Mouse (Mus musculus): ENCODE data around the gene Gm44965. TPM values are rescaled to one million over a fixed set of nuclear protein-coding genes. Genes with fewer than 3 reads are reported as not detected.
A peak's percentile ranks its signal among the peaks of the same experiment; 100 is the strongest.

Gm44965 gene
- polyA plus RNA-seq, 1 experiment from 2014 or later = not detected

- Histone ChIP-seq H3K4me2 (no peak overlapping the region), H3K27me3 (ENCODE audit: control insufficient read depth, insufficient read depth, low read length) (no peaks in the 10 kb centered on the region), H3K27ac (ENCODE audit: low read depth, low read length) (no peak overlapping the region), H3K9me3 (ENCODE audit: control insufficient read depth, low read length) (no peaks in the 10 kb centered on the region), H3K36me3 (ENCODE audit: control insufficient read depth, insufficient read depth, low read length) (no peaks in the 10 kb centered on the region), H3K9ac (ENCODE audit: low read length) (no peak overlapping the region), H3K4me1 (ENCODE audit: control insufficient read depth, insufficient read depth, low read length) (peaks cover 4% of the 10 kb centered on the region; the same call in 1 of the 2 replicates), H3K4me3 (ENCODE audit: low read depth, low read length) (no peak overlapping the region)
- WGBS = 78% methylated on average over 6 of the region's 6 CpGs
- no peak for DNase-seq (ENCODE audit: low spot score, missing footprints)
- no peak for ATAC-seq (ENCODE audit: low FRiP score)
Measured at GRCm38 (mm10) chr6:48641391-48641790, 47.6 kb downstream of the Gm44965 start.

- Histone ChIP-seq H3K4me2 (no peak overlapping the region), H3K36me3 (ENCODE audit: control insufficient read depth, insufficient read depth, low read length) (no peaks in the 10 kb centered on the region), H3K27ac (ENCODE audit: low read depth, low read length) (no peak overlapping the region), H3K9me3 (ENCODE audit: control insufficient read depth, low read length) (no peaks in the 10 kb centered on the region), H3K4me3 (ENCODE audit: low read depth, low read length) (no peak overlapping the region), H3K9ac (ENCODE audit: low read length) (no peak overlapping the region), H3K4me1 (ENCODE audit: control insufficient read depth, insufficient read depth, low read length) (no peaks in the 10 kb centered on the region), H3K27me3 (ENCODE audit: control insufficient read depth, insufficient read depth, low read length) (no peaks in the 10 kb centered on the region)
- DNase-seq (ENCODE audit: low spot score, missing footprints) = peak; percentile 97
- WGBS = 22% methylated on average over 4 of the region's 4 CpGs
- peak; percentile 33; the same call in 1 of the 2 replicates for ATAC-seq (ENCODE audit: low FRiP score)
Measured at GRCm38 (mm10) chr6:48642764-48643292, 49.1 kb downstream of the Gm44965 start.

- 14% methylated on average over 12 of the region's 12 CpGs for WGBS
- no peak overlapping the region for H3K4me2 ChIP-seq
- H3K27ac ChIP-seq (ENCODE audit: low read depth, low read length) = no peak overlapping the region
- no peaks in the 10 kb centered on the region for H3K36me3 ChIP-seq (ENCODE audit: control insufficient read depth, insufficient read depth, low read length)
- H3K9ac ChIP-seq (ENCODE audit: low read length) = no peak overlapping the region
- H3K9me3 ChIP-seq (ENCODE audit: control insufficient read depth, low read length) = no peaks in the 10 kb centered on the region
- H3K27me3 ChIP-seq (ENCODE audit: control insufficient read depth, insufficient read depth, low read length) = no peaks in the 10 kb centered on the region
- DNase-seq (ENCODE audit: low spot score, missing footprints) = peak; percentile 93
- H3K4me3 ChIP-seq (ENCODE audit: low read depth, low read length) = no peak overlapping the region
- no peaks in the 10 kb centered on the region for H3K4me1 ChIP-seq (ENCODE audit: control insufficient read depth, insufficient read depth, low read length)
- ATAC-seq (ENCODE audit: low FRiP score) = peak; percentile 50; the same call in 1 of the 2 replicates
Measured at GRCm38 (mm10) chr6:48645660-48646308, 52.0 kb downstream of the Gm44965 start.

GRCm38 (mm10) chr6:48646309-48646690 is 52.6 kb downstream of the Gm44965 start:
- WGBS = 80% methylated on average over 4 of the region's 4 CpGs
- H3K9ac ChIP-seq (ENCODE audit: low read length) = no peak overlapping the region
- no peaks in the 10 kb centered on the region for H3K36me3 ChIP-seq (ENCODE audit: control insufficient read depth, insufficient read depth, low read length)
- ATAC-seq (ENCODE audit: low FRiP score) = no peak
- H3K27me3 ChIP-seq (ENCODE audit: control insufficient read depth, insufficient read depth, low read length) = no peaks in the 10 kb centered on the region
- no peaks in the 10 kb centered on the region for H3K9me3 ChIP-seq (ENCODE audit: control insufficient read depth, low read length)
- no peak for DNase-seq (ENCODE audit: low spot score, missing footprints)
- no peak overlapping the region for H3K4me2 ChIP-seq
- no peak overlapping the region for H3K27ac ChIP-seq (ENCODE audit: low read depth, low read length)
- H3K4me3 ChIP-seq (ENCODE audit: low read depth, low read length) = no peak overlapping the region
- H3K4me1 ChIP-seq (ENCODE audit: control insufficient read depth, insufficient read depth, low read length) = no peaks in the 10 kb centered on the region

- no peak for ATAC-seq (ENCODE audit: low FRiP score)
- no peak for DNase-seq (ENCODE audit: low spot score, missing footprints)
Measured at GRCm38 (mm10) chr6:48646995-48647394, 53.3 kb downstream of the Gm44965 start, which contains the start of gene Gimap8. TSS of gene Gimap8 (plus strand) at chr6:48647234.

GRCm38 (mm10) chr6:48647611-48648010 is 53.9 kb downstream of the Gm44965 start:
- Histone ChIP-seq H3K36me3 (ENCODE audit: control insufficient read depth, insufficient read depth, low read length) (no peaks in the 10 kb centered on the region), H3K4me2 (no peak overlapping the region), H3K9me3 (ENCODE audit: control insufficient read depth, low read length) (no peaks in the 10 kb centered on the region), H3K27ac (ENCODE audit: low read depth, low read length) (no peak overlapping the region), H3K9ac (ENCODE audit: low read length) (no peak overlapping the region), H3K4me1 (ENCODE audit: control insufficient read depth, insufficient read depth, low read length) (no peaks in the 10 kb centered on the region), H3K27me3 (ENCODE audit: control insufficient read depth, insufficient read depth, low read length) (no peaks in the 10 kb centered on the region), H3K4me3 (ENCODE audit: low read depth, low read length) (no peak overlapping the region)
- DNase-seq (ENCODE audit: low spot score, missing footprints) (no peak), ATAC-seq (ENCODE audit: low FRiP score) (no peak)
- 94% methylated on average over 2 of the region's 2 CpGs for WGBS

More at GRCm38 (mm10) chr6:48646995-48647394, 53.3 kb downstream of the Gm44965 start, which contains the start of gene Gimap8:
- no peaks in the 10 kb centered on the region for H3K9me3 ChIP-seq (ENCODE audit: control insufficient read depth, low read length)
- H3K4me3 ChIP-seq (ENCODE audit: low read depth, low read length) = no peak within 1 kb of the TSS
- no peaks in the 10 kb centered on the region for H3K27me3 ChIP-seq (ENCODE audit: control insufficient read depth, insufficient read depth, low read length)
- H3K36me3 ChIP-seq (ENCODE audit: control insufficient read depth, insufficient read depth, low read length) = no peaks in the 10 kb centered on the region
- WGBS = 49% methylated on average over 3 of the region's 3 CpGs
- H3K27ac ChIP-seq (ENCODE audit: low read depth, low read length) = no peak within 1 kb of the TSS
- H3K4me2 ChIP-seq = no peak within 1 kb of the TSS
- H3K4me1 ChIP-seq (ENCODE audit: control insufficient read depth, insufficient read depth, low read length) = no peaks in the 10 kb centered on the region
- H3K9ac ChIP-seq (ENCODE audit: low read length) = no peak within 1 kb of the TSS

GRCm38 (mm10) chr6:48648779-48649178 is 55.0 kb downstream of the Gm44965 start:
- ATAC-seq (ENCODE audit: low FRiP score) (no peak), DNase-seq (ENCODE audit: low spot score, missing footprints) (no peak)
- no peaks in the 10 kb centered on the region for H3K27me3 ChIP-seq (ENCODE audit: control insufficient read depth, insufficient read depth, low read length)
- no peak overlapping the region for H3K27ac ChIP-seq (ENCODE audit: low read depth, low read length)
- H3K36me3 ChIP-seq (ENCODE audit: control insufficient read depth, insufficient read depth, low read length) = no peaks in the 10 kb centered on the region
- 82% methylated on average over 4 of the region's 4 CpGs for WGBS
- no peak overlapping the region for H3K9ac ChIP-seq (ENCODE audit: low read length)
- no peaks in the 10 kb centered on the region for H3K9me3 ChIP-seq (ENCODE audit: control insufficient read depth, low read length)
- H3K4me2 ChIP-seq = no peak overlapping the region
- H3K4me3 ChIP-seq (ENCODE audit: low read depth, low read length) = no peak overlapping the region
- H3K4me1 ChIP-seq (ENCODE audit: control insufficient read depth, insufficient read depth, low read length) = no peaks in the 10 kb centered on the region

- 86% methylated on average over 9 of the region's 9 CpGs for WGBS
- no peak for DNase-seq (ENCODE audit: low spot score, missing footprints)
- Histone ChIP-seq H3K27ac (ENCODE audit: low read depth, low read length) (no peak overlapping the region), H3K36me3 (ENCODE audit: control insufficient read depth, insufficient read depth, low read length) (no peaks in the 10 kb centered on the region), H3K27me3 (ENCODE audit: control insufficient read depth, insufficient read depth, low read length) (no peaks in the 10 kb centered on the region), H3K9me3 (ENCODE audit: control insufficient read depth, low read length) (no peaks in the 10 kb centered on the region), H3K4me3 (ENCODE audit: low read depth, low read length) (no peak overlapping the region), H3K4me2 (no peak overlapping the region), H3K9ac (ENCODE audit: low read length) (no peak overlapping the region), H3K4me1 (ENCODE audit: control insufficient read depth, insufficient read depth, low read length) (no peaks in the 10 kb centered on the region)
- ATAC-seq (ENCODE audit: low FRiP score) = no peak
Measured at GRCm38 (mm10) chr6:48650041-48650440, 56.3 kb downstream of the Gm44965 start.

- no peaks in the 10 kb centered on the region for H3K36me3 ChIP-seq (ENCODE audit: control insufficient read depth, insufficient read depth, low read length)
- no peak overlapping the region for H3K27ac ChIP-seq (ENCODE audit: low read depth, low read length)
- no peak overlapping the region for H3K4me3 ChIP-seq (ENCODE audit: low read depth, low read length)
- ATAC-seq (ENCODE audit: low FRiP score) (no peak), DNase-seq (ENCODE audit: low spot score, missing footprints) (no peak)
- WGBS = 85% methylated on average over 5 of the region's 5 CpGs
- no peak overlapping the region for H3K4me2 ChIP-seq
- no peaks in the 10 kb centered on the region for H3K4me1 ChIP-seq (ENCODE audit: control insufficient read depth, insufficient read depth, low read length)
- H3K9ac ChIP-seq (ENCODE audit: low read length) = no peak overlapping the region
- no peaks in the 10 kb centered on the region for H3K9me3 ChIP-seq (ENCODE audit: control insufficient read depth, low read length)
- no peaks in the 10 kb centered on the region for H3K27me3 ChIP-seq (ENCODE audit: control insufficient read depth, insufficient read depth, low read length)
Measured at GRCm38 (mm10) chr6:48658721-48659120, 65.0 kb downstream of the Gm44965 start.

Data from midbrain, embryonic 11.5 days (tissue).